Mouse (Mus musculus) embryo, embryonic 10.5 days (tissue): ENCODE data around the gene Rock2.

ENCODE experiments used
- DNase-seq: peaks from one replicate; pipeline ENCODE4 v3.0.0-alpha.2; 2015; ENCODE audit warnings: low spot score

Gene Rock2

GRCm38 (mm10) chr12:16894396-16895220 lies at the start of gene Rock2:
TSS of gene Rock2 (plus strand) at chr12:16894895.
- DNase-seq, result peak; percentile 88

- DNase-seq, result no peak
These were observed 47.4 kb upstream of the Rock2 start for GRCm38 (mm10) chr12:16847204-16847792.

GRCm38 (mm10) chr12:16848501-16848900 lies 46.2 kb upstream of the Rock2 start:
- DNase-seq, result no peak

DNA sequence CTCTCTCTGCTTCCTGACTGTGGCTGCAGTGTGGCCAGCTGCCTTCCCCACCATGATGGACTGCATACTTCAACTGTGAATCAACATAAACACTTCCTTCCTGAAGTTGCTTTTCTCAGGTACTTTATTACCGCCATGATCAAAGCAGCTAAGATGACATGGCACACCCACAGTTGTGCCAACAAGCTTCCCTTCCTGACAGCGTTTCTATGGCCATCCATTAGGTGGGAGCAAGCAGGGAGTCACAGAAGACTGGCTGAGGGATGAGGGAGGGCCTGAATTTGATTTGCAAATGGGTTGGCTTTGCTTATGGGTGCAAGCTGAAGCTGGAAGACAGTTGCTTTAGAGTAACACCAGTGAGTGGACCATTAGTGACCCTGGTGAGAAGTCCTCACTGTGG lies 44.9 kb upstream of the Rock2 start:
- DNase-seq, result no peak

GRCm38 (mm10) chr12:16850431-16851375 lies 44.0 kb upstream of the Rock2 start:
- peak; percentile 84 for DNase-seq

DNA sequence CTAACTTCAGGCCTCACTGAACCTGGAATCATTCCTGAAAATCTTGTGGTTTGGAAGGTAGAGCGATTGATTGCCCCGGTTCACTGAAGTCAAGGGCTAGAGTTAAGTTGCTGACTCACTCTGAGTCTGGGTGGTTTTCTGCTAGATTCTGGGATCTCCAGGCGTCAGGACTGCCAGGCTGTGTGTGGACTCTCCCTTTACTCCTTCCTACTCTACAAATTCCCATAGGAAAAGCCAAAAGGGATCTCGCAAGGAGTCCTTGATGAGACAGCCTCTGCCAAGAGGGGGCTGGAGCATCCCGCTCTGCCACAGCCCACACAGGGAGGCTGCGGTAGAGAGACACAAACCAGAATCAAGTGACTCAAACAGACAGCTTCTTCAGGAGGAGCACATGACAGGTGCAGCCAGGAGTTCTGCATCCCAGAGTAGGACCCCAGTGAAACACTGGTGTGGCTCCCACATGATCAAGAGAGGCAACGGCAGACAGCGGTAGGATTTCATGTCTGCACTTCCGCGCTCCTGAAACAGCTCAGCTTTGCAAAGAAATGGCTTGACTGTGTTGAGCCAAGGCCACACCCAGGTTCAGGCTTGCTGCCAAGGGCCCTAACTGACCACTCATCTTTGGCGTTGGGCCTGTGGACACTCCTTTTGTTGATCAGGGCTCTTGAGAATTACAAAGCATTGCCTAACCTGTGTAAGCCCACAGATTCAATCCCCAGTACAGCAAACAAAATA lies 41.1 kb upstream of the Rock2 start:
- no peak for DNase-seq

DNA sequence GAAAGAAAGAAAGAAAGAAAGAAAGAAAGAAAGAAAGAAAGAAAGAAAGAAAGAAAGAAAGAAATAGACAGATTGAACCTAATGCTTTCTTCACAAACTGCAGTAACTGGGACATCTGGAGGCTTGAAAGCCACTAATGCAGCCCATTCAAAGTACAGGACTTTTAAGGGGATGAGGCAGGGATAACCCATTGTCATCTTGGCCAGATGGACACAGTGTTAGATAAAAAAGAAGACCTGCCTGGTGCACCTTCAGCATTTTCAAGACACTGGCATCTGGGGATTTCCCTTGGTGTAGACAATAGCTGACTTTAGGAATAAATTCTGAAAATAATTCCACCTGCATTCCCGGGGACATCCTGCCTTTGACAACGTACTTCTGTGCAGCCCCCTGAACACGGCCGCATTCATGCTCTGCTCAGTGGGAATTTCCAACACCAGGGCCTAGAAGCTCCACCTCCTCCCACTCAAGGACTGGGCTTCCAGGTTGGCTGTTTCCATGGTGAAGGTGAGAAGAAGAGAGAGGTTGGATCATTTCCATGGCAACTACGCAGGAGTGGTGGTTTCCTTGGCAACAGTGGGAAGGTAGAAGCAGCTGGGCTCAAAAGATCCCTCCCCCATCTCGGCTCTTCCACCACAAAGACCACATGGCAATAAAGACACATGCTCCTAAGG lies 38.9 kb upstream of the Rock2 start:
- DNase-seq, result peak; percentile 71

DNA sequence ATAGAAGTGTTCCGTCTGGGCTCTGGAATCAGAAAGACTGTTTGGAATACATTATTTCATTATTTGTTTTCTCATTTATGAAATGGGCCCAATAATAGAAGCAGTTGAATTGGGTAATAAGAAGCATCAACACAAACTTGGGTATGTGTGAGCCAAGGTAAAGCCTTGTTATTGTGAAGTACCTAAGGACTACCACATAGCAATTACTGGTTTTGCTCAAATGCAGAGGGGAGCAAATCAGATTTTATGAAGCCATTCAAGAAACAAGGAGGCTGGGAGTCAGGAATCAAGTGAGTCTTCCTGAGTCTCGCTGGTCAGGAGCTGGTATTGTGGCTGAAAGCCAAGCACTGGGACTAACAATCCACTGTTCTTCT lies 38.4 kb upstream of the Rock2 start:
- no peak for DNase-seq

GRCm38 (mm10) chr12:16858081-16858480 lies 36.6 kb upstream of the Rock2 start:
- DNase-seq, result no peak

DNA sequence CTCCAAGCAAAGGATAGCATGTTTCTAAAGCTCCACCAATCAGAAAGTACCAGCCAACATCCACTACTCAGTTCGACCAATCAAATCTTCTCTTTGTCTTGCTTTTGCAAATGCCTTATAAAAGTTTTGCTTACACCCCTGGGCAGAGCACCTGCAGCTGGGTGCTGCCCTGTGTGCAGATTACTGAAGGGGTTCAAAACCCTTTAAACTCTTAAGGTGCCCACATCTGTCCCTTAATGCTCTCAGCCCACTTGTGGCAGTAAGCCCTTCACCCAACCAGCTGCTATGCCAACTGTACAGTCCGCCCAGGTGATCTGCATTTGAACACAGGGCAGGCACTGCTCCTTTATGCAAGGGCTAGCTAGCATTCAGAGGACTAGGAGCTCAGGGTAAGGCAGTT lies 34.9 kb upstream of the Rock2 start:
- no peak for DNase-seq

DNA sequence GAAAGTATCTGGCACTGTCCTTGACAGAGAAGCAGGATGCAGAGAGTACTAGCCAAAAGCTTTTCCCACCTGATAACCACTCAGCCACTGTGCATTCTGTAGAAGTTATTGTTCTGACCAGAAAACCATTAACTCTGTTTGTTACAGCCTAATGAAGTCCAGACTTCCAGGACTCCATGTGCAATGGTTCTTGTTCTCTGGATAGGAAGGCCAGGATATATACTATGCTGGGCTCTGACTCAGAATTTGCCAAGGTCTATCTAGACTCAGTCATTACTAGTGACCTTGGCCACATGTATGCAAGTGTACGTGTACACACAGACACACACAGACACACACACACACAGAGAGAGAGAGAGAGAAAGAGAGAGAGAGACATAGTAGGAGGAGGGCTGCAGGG lies 34.2 kb upstream of the Rock2 start:
- DNase-seq, result no peak

DNA sequence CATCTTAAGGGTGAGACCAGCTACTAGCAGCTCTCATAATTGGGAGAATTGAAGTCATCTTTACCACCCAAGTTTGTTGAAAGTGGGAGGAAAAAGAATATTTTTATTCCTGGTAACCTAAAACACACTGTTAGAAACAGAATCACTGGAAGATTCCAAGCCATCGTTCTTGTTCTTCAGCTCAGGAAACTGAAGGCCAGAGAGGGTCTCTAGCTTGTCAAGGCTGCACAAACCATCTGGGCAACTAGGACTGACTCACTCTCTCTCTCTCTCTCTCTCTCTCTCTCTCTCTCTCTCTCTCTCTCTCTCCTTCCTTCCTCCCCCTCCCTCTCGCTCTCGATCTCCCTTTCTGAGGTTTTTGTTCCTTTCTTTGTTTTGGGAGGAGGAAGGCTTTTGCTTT lies 33.7 kb upstream of the Rock2 start:
- DNase-seq, result no peak

- no peak for DNase-seq
These were observed 30.2 kb upstream of the Rock2 start for GRCm38 (mm10) chr12:16864477-16864876.

- DNase-seq, result no peak
These were observed 28.8 kb upstream of the Rock2 start for GRCm38 (mm10) chr12:16865871-16866270.

DNA sequence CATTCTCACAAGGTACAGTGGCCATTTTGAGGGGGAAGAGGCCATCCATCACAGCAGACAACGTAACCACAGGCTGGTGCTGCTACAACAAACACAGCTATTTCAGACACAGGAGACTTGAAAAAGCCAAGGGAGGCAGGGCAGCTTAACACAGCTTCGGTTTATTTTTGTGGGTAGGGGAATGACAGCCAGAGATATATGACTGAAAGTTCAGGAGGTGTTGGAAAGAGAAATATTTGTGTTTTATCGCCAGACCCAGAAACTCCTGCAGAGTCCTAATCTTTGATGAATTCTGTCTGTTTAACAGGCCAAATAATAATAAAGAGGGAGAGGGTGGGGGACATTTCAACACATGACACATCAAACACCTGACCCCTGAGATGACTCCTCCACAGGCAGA lies 28.2 kb upstream of the Rock2 start:
- DNase-seq, result peak; percentile 67

DNA sequence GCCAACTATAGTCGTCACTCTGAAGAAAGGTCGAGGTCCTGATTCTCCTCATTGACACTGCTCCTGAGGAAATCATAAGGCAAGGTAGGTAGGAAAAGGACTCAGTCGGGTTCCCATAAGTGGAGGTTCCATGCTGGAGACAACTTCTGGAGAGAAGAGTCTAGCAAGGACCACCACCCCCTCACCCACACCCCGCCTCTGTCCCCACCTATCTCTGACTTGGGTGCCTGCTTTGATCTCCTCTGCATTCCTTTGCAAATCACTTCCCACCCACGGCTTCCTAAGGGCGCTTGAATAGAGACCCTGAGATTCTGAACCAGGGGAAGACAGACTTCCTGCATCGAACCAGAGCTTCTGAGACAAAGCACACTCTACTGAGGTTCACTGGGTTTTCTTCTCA lies 27.4 kb upstream of the Rock2 start:
- no peak for DNase-seq

GRCm38 (mm10) chr12:16868618-16869017 lies 26.1 kb upstream of the Rock2 start:
- DNase-seq, result no peak

DNA sequence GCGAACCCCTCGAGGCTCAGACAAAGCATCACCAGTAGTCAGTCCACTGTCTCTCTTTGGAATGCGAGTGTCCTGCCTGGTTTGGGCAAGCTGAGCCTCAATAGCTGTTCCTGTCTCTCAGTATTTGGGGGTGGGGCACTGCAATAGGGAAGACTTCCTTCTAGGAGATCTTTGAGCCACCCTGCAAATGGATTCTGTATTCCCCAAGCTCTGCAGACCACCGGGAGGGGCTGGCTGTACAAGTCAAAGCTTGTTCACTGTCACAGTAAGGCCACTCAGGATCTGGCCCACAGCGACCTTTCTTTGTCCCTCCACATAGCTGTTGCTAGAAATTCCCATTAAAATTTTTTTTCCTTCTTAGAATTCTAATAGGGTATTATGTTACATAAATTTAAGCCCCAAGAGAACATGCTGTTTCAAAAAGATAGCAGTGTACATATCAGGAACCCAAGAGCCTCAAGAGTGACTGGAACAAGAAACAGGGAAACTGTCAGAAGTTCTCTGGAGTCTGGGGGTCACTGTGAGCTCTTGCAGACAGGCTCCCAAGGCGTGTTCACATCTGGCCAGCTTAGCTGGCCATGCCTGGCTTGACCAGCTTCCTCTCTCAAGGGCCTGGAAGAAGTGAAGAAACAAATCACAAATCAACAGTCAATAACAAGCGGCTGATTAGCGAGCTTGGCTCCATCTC lies 25.5 kb upstream of the Rock2 start:
- DNase-seq, result no peak

DNA sequence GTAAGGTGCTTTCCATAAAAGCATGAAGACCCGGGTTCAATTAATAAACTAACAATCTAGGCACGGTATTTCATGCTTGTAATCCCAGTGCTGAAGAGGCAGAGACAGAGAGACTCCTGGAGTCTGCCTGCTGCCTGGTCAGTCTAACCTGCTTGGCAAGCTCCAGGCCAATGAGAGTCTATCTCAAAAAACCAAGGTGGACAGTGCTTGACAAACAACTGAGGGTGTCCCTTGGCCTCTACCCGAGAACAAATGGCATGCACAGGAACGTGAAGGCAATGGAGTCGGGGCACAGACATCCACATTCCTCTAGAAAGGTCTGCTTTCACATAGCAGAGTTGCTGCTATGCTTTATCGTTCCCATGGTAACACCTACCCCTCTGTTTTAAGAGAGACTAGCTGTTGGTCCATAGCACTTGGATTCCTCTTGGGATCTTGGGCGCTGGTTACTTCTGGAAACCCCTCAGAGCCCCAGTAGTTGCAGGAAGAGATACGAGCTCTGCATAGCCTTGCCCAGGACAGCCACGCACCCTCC lies 24.8 kb upstream of the Rock2 start:
- peak; percentile 45 for DNase-seq

DNA sequence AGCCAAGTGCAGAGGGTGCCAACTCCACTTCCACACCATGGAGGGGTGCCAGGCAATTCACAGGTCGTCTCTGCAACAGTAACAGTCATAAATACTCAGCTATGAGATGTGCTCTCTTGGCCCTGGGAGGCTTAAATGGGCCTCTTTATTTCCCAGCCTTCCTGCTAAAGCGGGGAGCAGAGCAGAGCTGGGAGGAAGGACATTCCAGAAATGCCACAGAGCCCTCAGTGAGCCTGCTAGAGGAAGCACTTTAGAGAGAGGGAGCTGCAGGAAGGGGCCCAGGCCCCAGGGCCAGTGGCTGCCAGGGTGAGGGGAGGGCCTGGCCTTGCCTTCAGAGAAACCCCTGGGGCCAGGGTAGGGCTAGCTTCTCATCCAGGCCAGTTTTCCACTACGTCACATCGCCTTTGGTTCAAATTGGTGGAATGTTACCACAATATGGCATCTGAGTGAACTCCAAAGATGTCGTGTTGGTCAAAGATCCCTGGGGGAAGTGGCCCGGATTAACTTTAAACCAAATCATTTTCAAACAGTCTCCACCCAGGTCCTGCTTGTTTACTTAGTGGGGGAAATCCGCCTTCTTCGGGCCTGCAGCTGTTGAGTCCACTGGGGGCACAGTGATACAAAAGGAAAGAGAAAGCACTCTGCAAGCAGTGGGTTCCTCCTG lies 24.2 kb upstream of the Rock2 start:
- peak; percentile 52 for DNase-seq
